7 mouse cellular contexts compared by ENCODE assay signal in genomic region chr2:18821451-18822379, GRCm38 (mm10).
DNase-seq lines count a peak whose midpoint lies in the region; ATAC-seq lines count a peak whose summit lies in the region.

No protein-coding gene starts in this region.

- peak; percentile 80 for ATAC-seq in megakaryocyte-erythroid progenitor cell, adult 5-6 weeks (replicated peaks; ENCODE audit: low FRiP score, low TSS enrichment, poor library complexity, severe bottlenecking)

- intact Hi-C loops in heart, postnatal 14 days (cut with DNase I), result loop anchor here (2.0 to 5.0 kb wide), 2 partner anchors 55 to 176 kb away; partner anchors contain the start of genes 4930426L09Rik and Pip4k2a

- DNase-seq in adrenal gland, postnatal 36 days, result peak; percentile 52 to 68
- peak; percentile 40 for DNase-seq in fibroblast of lung, adult 2 months (ENCODE audit: low read depth)
- peak; percentile 49 to 67 for DNase-seq in heart, postnatal 14 days
- peak; percentile 63 to 75 for DNase-seq in kidney, postnatal 4 days
- peak; percentile 25 to 68 for DNase-seq in spleen, postnatal 4 days (ENCODE audit: low spot score in 2 of 2)
- no peak for DNase-seq in left cerebral cortex, adult 9 months (ENCODE audit: low spot score in 2 of 2)

Comparison
In these comparisons a context has a peak if more than half of its experiments do, and no peak if none do; other contexts are left out.
1. DNase-seq: peak in adrenal gland, postnatal 36 days (2 of 2), fibroblast of lung, adult 2 months (single experiment), heart, postnatal 14 days (2 of 2), kidney, postnatal 4 days (2 of 2) and spleen, postnatal 4 days (2 of 2); none in left cerebral cortex, adult 9 months (0 of 2).